In genomic region chr16:4884930-4885329, GRCm38 (mm10) we compare ENCODE assay signal across 10 mouse cellular contexts. TPM values are rescaled to one million over a fixed set of nuclear protein-coding genes. Genes with fewer than 3 reads are reported as not detected.
A peak's percentile ranks its signal among the peaks of the same experiment; 100 is the strongest.
DNase-seq lines count a peak whose midpoint lies in the region; ATAC-seq and TF ChIP-seq lines count a peak whose summit lies in the region.
"Had no signal": no experiment of that assay in that cellular context is flagged by ENCODE, and none has a peak within 500 bp of the region (broad histone marks: within the 10 kb centered on the region; RNA-seq: fewer than 3 reads in every experiment).

No protein-coding gene starts in this region.

- TF ChIP-seq EP300 in stomach, postnatal 0 days (optimal IDR thresholded peaks at IDR 0.05): no peak

- TF ChIP-seq CTCF in stomach, postnatal 0 days (IDR thresholded peaks at IDR 0.05; ENCODE audit: low read depth): no peak

- peak overlapping the region; percentile 91; the same call in 1 of the 2 replicates for H3K4me3 ChIP-seq in heart, embryonic 11.5 days (ENCODE audit: low read depth, low read length)
- peak overlapping the region; percentile 90; the same call in 1 of the 2 replicates for H3K4me3 ChIP-seq in stomach, embryonic 14.5 days (ENCODE audit: low read depth, low read length)
- no peak overlapping the region for H3K4me3 ChIP-seq in stomach, postnatal 0 days (ENCODE audit: low read depth, low read length)
- 0 out of 2 replicates have a peak overlapping the region, but pooled peaks have one; percentile 71 for H3K4me3 ChIP-seq in liver, embryonic 12.5 days
- H3K4me3 ChIP-seq in stomach, embryonic 15.5 days (replicated peaks): 0 out of 2 replicates have a peak overlapping the region, but pooled peaks have one; percentile 87

- intact Hi-C loops in heart, postnatal 14 days (cut with DNase I): no loop called here

- no peak for DNase-seq in heart, postnatal 14 days
- no peak for DNase-seq in stomach, postnatal 0 days (ENCODE audit: low spot score)
- no peak for DNase-seq in ovary, postnatal 14 days (ENCODE audit: low spot score)
- DNase-seq: right cerebral cortex, postnatal 4 days had no signal

- H3K4me1 ChIP-seq in heart, embryonic 11.5 days (ENCODE audit: control insufficient read depth, insufficient read depth, low read length): peaks cover 36% of the 10 kb centered on the region
- peaks cover 31% of the 10 kb centered on the region; the same call in 1 of the 2 replicates for H3K4me1 ChIP-seq in stomach, embryonic 14.5 days (ENCODE audit: control insufficient read depth, insufficient read depth, low read length)
- H3K4me1 ChIP-seq in stomach, postnatal 0 days (replicated peaks; ENCODE audit: control insufficient read depth, insufficient read depth): peaks cover 3% of the 10 kb centered on the region
- H3K4me1 ChIP-seq in liver, embryonic 12.5 days: peaks cover 61% of the 10 kb centered on the region
- H3K4me1 ChIP-seq in stomach, embryonic 15.5 days: peaks cover 31% of the 10 kb centered on the region

- no peaks in the 10 kb centered on the region for H3K27me3 ChIP-seq in heart, embryonic 11.5 days (ENCODE audit: control insufficient read depth, insufficient read depth, low read length)
- H3K27me3 ChIP-seq in stomach, embryonic 14.5 days (ENCODE audit: control insufficient read depth, insufficient read depth, low read length): no peaks in the 10 kb centered on the region
- no peaks in the 10 kb centered on the region for H3K27me3 ChIP-seq in stomach, postnatal 0 days (ENCODE audit: control insufficient read depth, insufficient read depth, low read length)
- no peaks in the 10 kb centered on the region for H3K27me3 ChIP-seq in liver, embryonic 12.5 days (replicated peaks)
- H3K27me3 ChIP-seq in stomach, embryonic 15.5 days (replicated peaks): no peaks in the 10 kb centered on the region

- WGBS in heart, embryonic 11.5 days (ENCODE audit: insufficient replicate concordance): 53% methylated on average over 10 of the region's 10 CpGs
- 93% methylated on average over 10 of the region's 10 CpGs for WGBS in stomach, embryonic 14.5 days
- 91% methylated on average over 10 of the region's 10 CpGs for WGBS in stomach, postnatal 0 days
- WGBS in liver, embryonic 12.5 days (ENCODE audit: insufficient replicate concordance): 79% methylated on average over 10 of the region's 10 CpGs
- whole genome bisulfite sequencing in stomach, embryonic 15.5 days: 93% methylated on average over 10 of the region's 10 CpGs

- H3K9me3 ChIP-seq in heart, embryonic 11.5 days (replicated peaks; ENCODE audit: control insufficient read depth, low read length): no peaks in the 10 kb centered on the region
- H3K9me3 ChIP-seq in stomach, embryonic 14.5 days (ENCODE audit: control insufficient read depth, low read depth, low read length): no peaks in the 10 kb centered on the region
- H3K9me3 ChIP-seq in stomach, postnatal 0 days (ENCODE audit: control insufficient read depth, low read length): no peaks in the 10 kb centered on the region
- H3K9me3 ChIP-seq in liver, embryonic 12.5 days (replicated peaks): no peaks in the 10 kb centered on the region
- H3K9me3 ChIP-seq in stomach, embryonic 15.5 days: no peaks in the 10 kb centered on the region

- ATAC-seq in heart, embryonic 11.5 days (replicated peaks; ENCODE audit: insufficient number of reproducible peaks, low FRiP score, low TSS enrichment): no peak
- ATAC-seq in stomach, embryonic 14.5 days (ENCODE audit: insufficient number of reproducible peaks, insufficient read depth, low FRiP score, low read depth): no peak
- ATAC-seq in stomach, postnatal 0 days (ENCODE audit: low FRiP score, low TSS enrichment): no peak
- no peak for ATAC-seq in liver, embryonic 12.5 days
- ATAC-seq in stomach, embryonic 15.5 days (ENCODE audit: insufficient read depth, low FRiP score, low read depth): no peak
- ATAC-seq in granulocyte monocyte progenitor cell, adult 5-6 weeks (replicated peaks; ENCODE audit: poor library complexity, severe bottlenecking): no peak

- H3K4me2 ChIP-seq in heart, embryonic 11.5 days: peak overlapping the region; percentile 86
- no peak overlapping the region for H3K4me2 ChIP-seq in stomach, embryonic 14.5 days (replicated peaks; ENCODE audit: low read depth, low read length)
- H3K4me2 ChIP-seq in stomach, postnatal 0 days (replicated peaks; ENCODE audit: low read depth): no peak overlapping the region
- H3K4me2 ChIP-seq in liver, embryonic 12.5 days: peak overlapping the region; percentile 80
- peak overlapping the region; percentile 57; the same call in 1 of the 2 replicates for H3K4me2 ChIP-seq in stomach, embryonic 15.5 days

- H3K9ac ChIP-seq in heart, embryonic 11.5 days (ENCODE audit: low read depth, low read length): no peak overlapping the region
- H3K9ac ChIP-seq in stomach, embryonic 14.5 days (replicated peaks; ENCODE audit: low read depth, low read length): no peak overlapping the region
- H3K9ac ChIP-seq in stomach, postnatal 0 days (ENCODE audit: low read length): no peak overlapping the region
- peak overlapping the region; percentile 75; the same call in 1 of the 2 replicates for H3K9ac ChIP-seq in liver, embryonic 12.5 days
- H3K9ac ChIP-seq in stomach, embryonic 15.5 days: no peak overlapping the region

- peak overlapping the region; percentile 93; the same call in 1 of the 2 replicates for H3K27ac ChIP-seq in heart, embryonic 11.5 days (ENCODE audit: low read depth, low read length)
- H3K27ac ChIP-seq in stomach, embryonic 14.5 days (ENCODE audit: low read length): no peak overlapping the region
- H3K27ac ChIP-seq in stomach, postnatal 0 days (replicated peaks): no peak overlapping the region; the same call in 1 of the 2 replicates
- H3K27ac ChIP-seq in liver, embryonic 12.5 days: peak overlapping the region; percentile 82
- H3K27ac ChIP-seq in stomach, embryonic 15.5 days: 0 out of 2 replicates have a peak overlapping the region, but pooled peaks have one; percentile 89

- H3K36me3 ChIP-seq in heart, embryonic 11.5 days (ENCODE audit: control insufficient read depth, insufficient read depth, low read length): no peaks in the 10 kb centered on the region
- no peaks in the 10 kb centered on the region for H3K36me3 ChIP-seq in stomach, embryonic 14.5 days (ENCODE audit: control insufficient read depth, insufficient read depth, low read length)
- H3K36me3 ChIP-seq in stomach, postnatal 0 days (ENCODE audit: control insufficient read depth, insufficient read depth, low read length): no peaks in the 10 kb centered on the region
- no peaks in the 10 kb centered on the region for H3K36me3 ChIP-seq in liver, embryonic 12.5 days
- no peaks in the 10 kb centered on the region for H3K36me3 ChIP-seq in stomach, embryonic 15.5 days

RNA-seq across cellular contexts. Expression of gene Mgrn1, which starts 1.1 kb away (rescaled TPM):
- 96.8 and 112 TPM in 2 replicates for polyA plus RNA-seq in heart, embryonic 11.5 days (2014; fragmentation: Nextera tagmentation; extraction: Ambion mirVana)
- 100 to 1,000 TPM; 151 to 161 TPM for total RNA-seq in heart, postnatal 14 days (2021)
- 85.4 and 91.4 TPM in 2 replicates for polyA plus RNA-seq in stomach, embryonic 14.5 days (2014; fragmentation: Nextera tagmentation; extraction: Ambion mirVana)
- polyA plus RNA-seq in stomach, postnatal 0 days (2015; fragmentation: Nextera tagmentation; extraction: Ambion mirVana): 43.0 and 44.0 TPM in 2 replicates
- 29.8 and 31.1 TPM in 2 replicates for polyA plus RNA-seq in liver, embryonic 12.5 days (2016; fragmentation: Nextera tagmentation; extraction: Ambion mirVana)
- polyA plus RNA-seq in stomach, embryonic 15.5 days (2015; fragmentation: Nextera tagmentation; extraction: Ambion mirVana): 75.7 and 78.5 TPM in 2 replicates
- total RNA-seq in granulocyte monocyte progenitor cell, adult 5-6 weeks (2014; fragmentation: Nextera tagmentation): 28.3 and 33.5 TPM in 2 replicates
- total RNA-seq in granulocyte monocyte progenitor cell, adult 5-6 weeks (2017): 16.6 and 21.6 TPM in 2 replicates

RNA-seq across cellular contexts. Expression of gene Ubald1, which starts 4.8 kb away (rescaled TPM):
- 27.4 and 28.8 TPM in 2 replicates for polyA plus RNA-seq in heart, embryonic 11.5 days (2014; fragmentation: Nextera tagmentation; extraction: Ambion mirVana)
- 10 to 100 TPM; 21.3 to 23.1 TPM for total RNA-seq in heart, postnatal 14 days (2021)
- polyA plus RNA-seq in stomach, embryonic 14.5 days (2014; fragmentation: Nextera tagmentation; extraction: Ambion mirVana): 41.4 and 46.1 TPM in 2 replicates
- polyA plus RNA-seq in stomach, postnatal 0 days (2015; fragmentation: Nextera tagmentation; extraction: Ambion mirVana): 32.1 and 40.0 TPM in 2 replicates
- polyA plus RNA-seq in liver, embryonic 12.5 days (2016; fragmentation: Nextera tagmentation; extraction: Ambion mirVana): 14.7 and 16.8 TPM in 2 replicates
- 34.9 and 37.7 TPM in 2 replicates for polyA plus RNA-seq in stomach, embryonic 15.5 days (2015; fragmentation: Nextera tagmentation; extraction: Ambion mirVana)
- 37.0 and 39.8 TPM in 2 replicates for total RNA-seq in granulocyte monocyte progenitor cell, adult 5-6 weeks (2014; fragmentation: Nextera tagmentation)
- total RNA-seq in granulocyte monocyte progenitor cell, adult 5-6 weeks (2017): 11.4 and 14.1 TPM in 2 replicates

RNA-seq across cellular contexts. Expression of gene 4930562C15Rik, which starts 49.7 kb away (rescaled TPM):
- 0.25 and 0.79 TPM in 2 replicates for polyA plus RNA-seq in heart, embryonic 11.5 days (2014; fragmentation: Nextera tagmentation; extraction: Ambion mirVana)
- under 1 TPM in 1 of 2 experiments, not detected in 1; 0.14 TPM for total RNA-seq in heart, postnatal 14 days (2021)
- 1.3 and 1.5 TPM in 2 replicates for polyA plus RNA-seq in stomach, embryonic 14.5 days (2014; fragmentation: Nextera tagmentation; extraction: Ambion mirVana)
- 0.23 and 0.32 TPM in 2 replicates for polyA plus RNA-seq in stomach, postnatal 0 days (2015; fragmentation: Nextera tagmentation; extraction: Ambion mirVana)
- 0.13 and 0.16 TPM in 2 replicates for polyA plus RNA-seq in liver, embryonic 12.5 days (2016; fragmentation: Nextera tagmentation; extraction: Ambion mirVana)
- 0.44 and 0.64 TPM in 2 replicates for polyA plus RNA-seq in stomach, embryonic 15.5 days (2015; fragmentation: Nextera tagmentation; extraction: Ambion mirVana)
- total RNA-seq in granulocyte monocyte progenitor cell, adult 5-6 weeks (2014; fragmentation: Nextera tagmentation): not detected in 2 replicates
- 0.65 TPM in 1 of 2 replicates, not detected in the other for total RNA-seq in granulocyte monocyte progenitor cell, adult 5-6 weeks (2017)
- total RNA-seq: megakaryocyte progenitor cell, adult 5-6 weeks had no signal

RNA-seq across cellular contexts. Expression of gene Nudt16l1, which starts 53.6 kb away (rescaled TPM):
- 102 and 106 TPM in 2 replicates for polyA plus RNA-seq in heart, embryonic 11.5 days (2014; fragmentation: Nextera tagmentation; extraction: Ambion mirVana)
- total RNA-seq in heart, postnatal 14 days (2021): 10 to 100 TPM; 31.4 to 32.3 TPM
- 158 and 161 TPM in 2 replicates for polyA plus RNA-seq in stomach, embryonic 14.5 days (2014; fragmentation: Nextera tagmentation; extraction: Ambion mirVana)
- 92.9 and 93.6 TPM in 2 replicates for polyA plus RNA-seq in stomach, postnatal 0 days (2015; fragmentation: Nextera tagmentation; extraction: Ambion mirVana)
- 61.2 and 62.7 TPM in 2 replicates for polyA plus RNA-seq in liver, embryonic 12.5 days (2016; fragmentation: Nextera tagmentation; extraction: Ambion mirVana)
- 140 and 143 TPM in 2 replicates for polyA plus RNA-seq in stomach, embryonic 15.5 days (2015; fragmentation: Nextera tagmentation; extraction: Ambion mirVana)
- 45.1 and 51.5 TPM in 2 replicates for total RNA-seq in granulocyte monocyte progenitor cell, adult 5-6 weeks (2014; fragmentation: Nextera tagmentation)
- 13.2 and 15.8 TPM in 2 replicates for total RNA-seq in granulocyte monocyte progenitor cell, adult 5-6 weeks (2017)

Comparison
In these comparisons a context has a peak if more than half of its experiments do, and no peak if none do; other contexts are left out.
1. H3K27ac ChIP-seq: peak in heart, embryonic 11.5 days (single experiment), liver, embryonic 12.5 days (single experiment) and stomach, embryonic 15.5 days (single experiment); none in stomach, embryonic 14.5 days (single experiment) and stomach, postnatal 0 days (single experiment).
2. H3K4me2 ChIP-seq: peak in heart, embryonic 11.5 days (single experiment), liver, embryonic 12.5 days (single experiment) and stomach, embryonic 15.5 days (single experiment); none in stomach, embryonic 14.5 days (single experiment) and stomach, postnatal 0 days (single experiment).